Mouse (Mus musculus): ENCODE measurements around the gene Wdr34. TPM values are rescaled to one million over a fixed set of nuclear protein-coding genes. Genes with fewer than 3 reads are reported as not detected.
A peak's percentile ranks its signal among the peaks of the same experiment; 100 is the strongest.
"Not testable (repeated sequence)": the region's sequence is repeated elsewhere in the genome, so short reads cannot be mapped to it uniquely, and the experiment has no call there.

Gene Wdr34
- polyA plus RNA-seq, 1 experiment from 2014 or later: 67.0 TPM

DNA sequence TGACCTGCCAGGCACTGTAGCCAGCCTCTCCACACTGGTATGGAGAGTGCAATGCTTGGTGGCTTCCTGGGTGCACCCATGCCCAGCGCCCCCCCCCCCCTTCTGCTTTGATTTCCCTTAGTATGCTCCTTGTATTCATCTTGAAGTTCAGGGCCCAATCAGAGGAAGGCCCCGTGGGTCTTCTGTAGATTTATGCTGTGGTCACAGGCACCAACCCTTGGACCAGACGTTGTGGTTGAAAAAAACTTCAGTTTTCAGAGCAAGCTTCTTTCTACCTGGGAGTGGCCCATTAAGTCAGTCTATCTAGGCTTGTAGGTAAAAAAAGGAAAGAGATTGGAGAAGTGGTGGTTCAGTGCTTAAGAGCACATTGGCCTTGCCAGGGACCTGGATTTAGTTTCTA, 15.1 kb upstream of the Wdr34 start:
- peak overlapping the region; percentile 66; the same call in 1 of the 2 replicates for H3K9ac ChIP-seq
- peaks cover 45% of the 10 kb centered on the region for H3K4me1 ChIP-seq (replicated peaks)
- no peaks in the 10 kb centered on the region for H3K9me3 ChIP-seq
- peak overlapping the region; percentile 77 for H3K4me2 ChIP-seq
- peak overlapping the region; percentile 46; the same call in 1 of the 2 replicates for H3K4me3 ChIP-seq
- H3K27me3 ChIP-seq: no peaks in the 10 kb centered on the region
- 7% methylated on average over 3 of the region's 3 CpGs for WGBS
- H3K27ac ChIP-seq: no peak overlapping the region
- ATAC-seq (ENCODE audit: low FRiP score): no peak
- H3K36me3 ChIP-seq: peaks cover 6% of the 10 kb centered on the region

GRCm38 (mm10) chr2:30063235-30063634, 14.6 kb upstream of the Wdr34 start:
- Histone ChIP-seq H3K36me3 (peaks cover under 1% of the 10 kb centered on the region), H3K4me3 (peak overlapping the region; percentile 46), H3K9me3 (no peaks in the 10 kb centered on the region), H3K4me2 (peak overlapping the region; percentile 77), H3K4me1 (replicated peaks) (peaks cover 42% of the 10 kb centered on the region), H3K9ac (peak overlapping the region; percentile 66), H3K27ac (peak overlapping the region; percentile 75), H3K27me3 (no peaks in the 10 kb centered on the region)
- no peak for ATAC-seq (ENCODE audit: low FRiP score)
- 6% methylated on average over 8 of the region's 8 CpGs for WGBS

- Histone ChIP-seq H3K27ac (peak overlapping the region; percentile 75), H3K4me3 (peak overlapping the region; percentile 46), H3K36me3 (no peaks in the 10 kb centered on the region), H3K4me1 (replicated peaks) (peaks cover 37% of the 10 kb centered on the region), H3K27me3 (no peaks in the 10 kb centered on the region), H3K9ac (peak overlapping the region; percentile 66), H3K9me3 (no peaks in the 10 kb centered on the region), H3K4me2 (peak overlapping the region; percentile 77)
- no peak for ATAC-seq (ENCODE audit: low FRiP score)
- 0% methylated on average over 40 of the region's 40 CpGs for WGBS
Measured at GRCm38 (mm10) chr2:30062249-30063093, 13.8 kb upstream of the Wdr34 start.

GRCm38 (mm10) chr2:30061215-30062166, 12.8 kb upstream of the Wdr34 start:
- peak overlapping the region; percentile 46 for H3K4me3 ChIP-seq
- H3K9ac ChIP-seq: peak overlapping the region; percentile 66
- ATAC-seq (ENCODE audit: low FRiP score): no peak
- peak overlapping the region; percentile 77 for H3K4me2 ChIP-seq
- H3K27me3 ChIP-seq: no peaks in the 10 kb centered on the region
- H3K27ac ChIP-seq: peak overlapping the region; percentile 75
- H3K9me3 ChIP-seq: no peaks in the 10 kb centered on the region
- 9% methylated on average over 36 of the region's 37 CpGs for WGBS
- H3K4me1 ChIP-seq (replicated peaks): peaks cover 42% of the 10 kb centered on the region
- no peaks in the 10 kb centered on the region for H3K36me3 ChIP-seq

GRCm38 (mm10) chr2:30058418-30058817, 9.7 kb upstream of the Wdr34 start:
- H3K4me3 ChIP-seq: no peak overlapping the region
- H3K4me2 ChIP-seq: no peak overlapping the region
- no peak overlapping the region for H3K9ac ChIP-seq
- WGBS: 29% methylated on average over 5 of the region's 5 CpGs
- no peak for ATAC-seq (ENCODE audit: low FRiP score)
- H3K27ac ChIP-seq: no peak overlapping the region
- H3K9me3 ChIP-seq: no peaks in the 10 kb centered on the region
- H3K4me1 ChIP-seq (replicated peaks): peaks cover 30% of the 10 kb centered on the region
- 0 out of 2 replicates have a peak, but pooled peaks cover 6% of the 10 kb centered on the region for H3K27me3 ChIP-seq
- no peaks in the 10 kb centered on the region for H3K36me3 ChIP-seq

- Histone ChIP-seq H3K4me3 (no peak within 1 kb of the TSS), H3K4me2 (no peak within 1 kb of the TSS), H3K4me1 (replicated peaks) (peaks cover 19% of the 10 kb centered on the region), H3K9me3 (no peaks in the 10 kb centered on the region), H3K27me3 (peaks cover 12% of the 10 kb centered on the region; the same call in 1 of the 2 replicates), H3K27ac (no peak within 1 kb of the TSS), H3K36me3 (no peaks in the 10 kb centered on the region), H3K9ac (no peak within 1 kb of the TSS)
- WGBS: 50% methylated on average over 12 of the region's 12 CpGs
- no peak for ATAC-seq (ENCODE audit: low FRiP score)
Measured at GRCm38 (mm10) chr2:30057223-30057904, 8.7 kb upstream of the Wdr34 start, which contains the start of gene Set. Gene Set, plus strand, starts transcription at chr2:30057378.

GRCm38 (mm10) chr2:30056736-30057135, 8.1 kb upstream of the Wdr34 start:
- 87% methylated on average over 3 of the region's 3 CpGs for WGBS

GRCm38 (mm10) chr2:30055310-30055709, 6.6 kb upstream of the Wdr34 start:
- H3K27ac ChIP-seq; ATAC-seq (ENCODE audit: low FRiP score); H3K9ac ChIP-seq; H3K36me3 ChIP-seq; H3K4me1 ChIP-seq (replicated peaks); H3K9me3 ChIP-seq; H3K4me2 ChIP-seq; H3K4me3 ChIP-seq: not testable (repeated sequence)
- 96% methylated on average over 3 of the region's 3 CpGs for WGBS
- peaks cover 12% of the 10 kb centered on the region; the same call in 1 of the 2 replicates for H3K27me3 ChIP-seq

More at GRCm38 (mm10) chr2:30056736-30057135, 8.1 kb upstream of the Wdr34 start:
- Histone ChIP-seq H3K4me3 (no peak overlapping the region), H3K27me3 (peaks cover 12% of the 10 kb centered on the region; the same call in 1 of the 2 replicates), H3K4me2 (no peak overlapping the region), H3K9ac (no peak overlapping the region), H3K4me1 (replicated peaks) (peaks cover 13% of the 10 kb centered on the region), H3K36me3 (no peaks in the 10 kb centered on the region), H3K27ac (no peak overlapping the region), H3K9me3 (no peaks in the 10 kb centered on the region)
- no peak for ATAC-seq (ENCODE audit: low FRiP score)

DNA sequence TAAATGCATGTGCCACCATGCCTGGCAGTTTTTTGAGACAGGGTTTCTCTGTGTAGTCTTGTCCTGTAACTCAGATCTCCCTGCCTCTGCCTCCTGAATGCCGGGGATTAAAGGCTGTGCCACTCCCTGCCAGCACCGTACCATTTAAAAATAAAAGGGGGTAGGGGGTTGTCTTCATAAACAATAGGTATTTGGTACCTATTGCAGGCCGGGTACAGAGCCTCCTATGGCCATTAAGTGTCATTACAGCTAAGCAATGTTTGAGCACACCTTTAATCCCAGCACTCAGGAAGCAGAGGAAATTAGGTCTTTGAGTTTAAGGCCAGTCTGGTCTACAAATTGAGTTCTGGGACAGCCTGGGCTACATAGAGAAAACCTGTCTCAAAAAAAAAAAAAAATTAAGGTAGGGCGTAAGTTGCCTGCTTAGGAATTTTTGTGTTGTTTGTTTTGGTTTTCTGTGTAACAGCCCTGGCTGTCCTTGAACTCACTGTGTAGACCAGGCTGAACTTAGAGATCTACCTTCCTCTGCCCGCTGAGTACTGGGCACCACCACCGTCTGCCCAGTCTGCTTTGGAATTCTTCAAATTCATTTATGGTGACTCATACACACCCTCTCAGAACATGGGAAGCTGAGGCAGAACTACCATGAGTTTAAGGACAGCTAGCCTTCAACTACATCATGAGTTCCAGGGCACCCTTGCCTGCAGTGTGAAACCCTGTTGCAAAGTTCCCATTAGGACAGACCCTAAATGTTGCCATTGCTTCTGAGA, 3.5 kb upstream of the Wdr34 start:
- Histone ChIP-seq H3K27ac (no peak overlapping the region), H3K4me2 (no peak overlapping the region), H3K4me3 (no peak overlapping the region), H3K27me3 (peaks cover 12% of the 10 kb centered on the region; the same call in 1 of the 2 replicates), H3K9me3 (no peaks in the 10 kb centered on the region), H3K36me3 (no peaks in the 10 kb centered on the region), H3K9ac (no peak overlapping the region), H3K4me1 (replicated peaks) (peaks cover 15% of the 10 kb centered on the region)
- WGBS: 46% methylated on average over 6 of the region's 6 CpGs
- no peak for ATAC-seq (ENCODE audit: low FRiP score)

DNA sequence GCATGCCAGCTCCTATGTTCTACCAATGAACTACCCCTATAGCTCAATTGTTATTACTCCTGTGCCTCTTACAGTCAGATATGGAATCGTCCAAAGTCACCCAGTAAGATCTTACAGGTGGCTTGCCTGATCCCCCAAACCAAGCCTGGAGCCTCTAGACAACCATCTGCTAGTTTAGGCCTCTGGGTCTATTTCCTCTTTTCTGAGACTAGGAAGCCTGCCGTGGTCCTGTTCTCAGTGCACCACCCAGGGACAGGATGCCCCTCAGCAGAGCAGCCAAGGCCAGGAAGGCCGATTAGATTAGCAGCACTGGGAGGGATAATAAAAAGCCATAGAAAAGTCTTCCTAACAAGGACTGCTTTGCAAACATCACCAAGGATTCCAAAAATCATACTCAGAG, 1.1 kb upstream of the Wdr34 start:
- Histone ChIP-seq H3K4me2 (no peak overlapping the region), H3K4me3 (no peak overlapping the region), H3K27me3 (peaks cover 12% of the 10 kb centered on the region; the same call in 1 of the 2 replicates), H3K36me3 (peaks cover 11% of the 10 kb centered on the region), H3K9ac (no peak overlapping the region), H3K4me1 (replicated peaks) (peaks cover 15% of the 10 kb centered on the region), H3K27ac (0 out of 2 replicates have a peak overlapping the region, but pooled peaks have one; percentile 18), H3K9me3 (no peaks in the 10 kb centered on the region)
- 92% methylated on average over 3 of the region's 3 CpGs for WGBS
- ATAC-seq (ENCODE audit: low FRiP score): no peak

GRCm38 (mm10) chr2:30048101-30048501, 580 bp downstream of the Wdr34 start:
- peaks cover 15% of the 10 kb centered on the region for H3K4me1 ChIP-seq (replicated peaks)
- 53% methylated on average over 11 of the region's 11 CpGs for WGBS
- peak overlapping the region; percentile 86 for H3K9ac ChIP-seq
- no peak for ATAC-seq (ENCODE audit: low FRiP score)
- peaks cover 3% of the 10 kb centered on the region; the same call in 1 of the 2 replicates for H3K27me3 ChIP-seq
- H3K4me2 ChIP-seq: peak overlapping the region; percentile 64
- H3K27ac ChIP-seq: peak overlapping the region; percentile 96
- peaks cover 15% of the 10 kb centered on the region for H3K36me3 ChIP-seq
- H3K9me3 ChIP-seq: no peaks in the 10 kb centered on the region
- H3K4me3 ChIP-seq: peak overlapping the region; percentile 72
